Mouse (Mus musculus) thymus, adult 2 months (tissue): Measurements from ENCODE around the gene Nptn.

Experiments used
- CTCF ChIP-seq: fragments of 200-500 bp; IDR thresholded peaks from 2 replicates; pipeline ENCODE4 v1.5.1; 2012; ENCODE audit warnings: mild to moderate bottlenecking, control low read depth, low read length, moderate library complexity, borderline replicate concordance; ENCODE audit not compliant: control insufficient read depth, poor library complexity, insufficient read depth; ENCODE audit errors: extremely low read depth
- POLR2A ChIP-seq: fragments of 200-500 bp; IDR thresholded peaks from 2 replicates; pipeline ENCODE4 v1.6.1; 2012; ENCODE audit warnings: mild to moderate bottlenecking, low read length, control low read depth, moderate library complexity; ENCODE audit not compliant: control insufficient read depth, poor library complexity, insufficient read depth; ENCODE audit errors: extremely low read depth

DNA sequence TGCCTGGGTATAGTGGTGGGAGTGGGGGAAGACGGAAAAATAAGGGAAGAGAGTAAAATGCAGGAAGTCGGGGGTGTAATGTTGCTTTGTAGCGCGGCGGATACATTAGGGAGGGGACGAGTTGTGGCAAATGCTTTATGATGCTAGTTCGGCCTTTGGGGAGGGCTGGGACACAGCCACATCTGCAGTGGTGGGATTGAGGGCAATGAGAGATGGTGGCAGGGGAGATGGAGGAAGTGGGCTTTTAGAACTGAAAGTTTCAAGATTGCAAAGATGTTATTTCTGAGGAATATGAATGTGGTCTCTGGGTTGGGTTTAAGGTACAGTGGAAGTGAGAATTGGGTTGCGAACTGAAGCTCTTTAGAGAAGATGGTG, 1.2 kb downstream of the Nptn start:
- TF ChIP-seq POLR2A, result no peak
- TF ChIP-seq CTCF, result no peak
